Mouse (Mus musculus) cerebellum, adult 2 months (tissue): ENCODE data around the gene Gpatch3. TPM values are rescaled to one million over a fixed set of nuclear protein-coding genes. Genes with fewer than 3 reads are reported as not detected.

ENCODE experiments used
- DNase-seq, 2 experiments: peaks; one replicate each; pipeline ENCODE4 v3.0.0; 2021
- H3K27ac ChIP-seq: fragments of 200-500 bp; 2 replicates; pipeline ENCODE4 v1.5.1; 2012; ENCODE audit warnings: low read length, control low read depth, inconsistent platforms; ENCODE audit not compliant: insufficient read depth
- H3K27me3 ChIP-seq: fragments of 200-500 bp; 2 replicates; pipeline ENCODE4 v1.6.1; 2012; ENCODE audit warnings: inconsistent platforms, mild to moderate bottlenecking, low read length, moderate library complexity; ENCODE audit not compliant: control insufficient read depth, insufficient read depth
- H3K4me1 ChIP-seq: fragments of 200-500 bp; 2 replicates; pipeline ENCODE4 v1.6.1; 2011; ENCODE audit warnings: low read length; ENCODE audit not compliant: control insufficient read depth, insufficient read depth
- H3K4me3 ChIP-seq: fragments of 200-500 bp; replicated peaks from 2 replicates; pipeline ENCODE3; 2011; ENCODE audit warnings: mild to moderate bottlenecking, low read depth, low read length, control low read depth; ENCODE audit not compliant: insufficient read depth
- CTCF ChIP-seq: fragments of 200-500 bp; IDR thresholded peaks from 2 replicates; pipeline ENCODE4 v1.5.1; 2011; ENCODE audit warnings: low read depth, mild to moderate bottlenecking, control low read depth, low read length, moderate library complexity, borderline replicate concordance; ENCODE audit not compliant: insufficient read depth
- POLR2A ChIP-seq: fragments of 200-500 bp; IDR thresholded peaks from 2 replicates; pipeline ENCODE4 v1.6.1; 2011; ENCODE audit warnings: low read length, control low read depth, borderline replicate concordance; ENCODE audit not compliant: insufficient read depth
- WGBS: fragments of 180-500 bp; shearing (Covaris S2); methylation state at CpG from one replicate; pipeline ENCODE4 v1.1.7; 2018; 5-methylcytosine and 5-hydroxymethylcytosine counted together
- polyA plus RNA-seq: library from polyadenylated mRNA; depleted of rRNA; stranded (reverse); fragments of >200 nt; gene quantifications from 2 replicates; pipeline ENCODE4 v1.2.3, GENCODE M21; 2012

The Gpatch3 gene
- polyA plus RNA-seq, 1 experiment = 10.2 TPM

DNA sequence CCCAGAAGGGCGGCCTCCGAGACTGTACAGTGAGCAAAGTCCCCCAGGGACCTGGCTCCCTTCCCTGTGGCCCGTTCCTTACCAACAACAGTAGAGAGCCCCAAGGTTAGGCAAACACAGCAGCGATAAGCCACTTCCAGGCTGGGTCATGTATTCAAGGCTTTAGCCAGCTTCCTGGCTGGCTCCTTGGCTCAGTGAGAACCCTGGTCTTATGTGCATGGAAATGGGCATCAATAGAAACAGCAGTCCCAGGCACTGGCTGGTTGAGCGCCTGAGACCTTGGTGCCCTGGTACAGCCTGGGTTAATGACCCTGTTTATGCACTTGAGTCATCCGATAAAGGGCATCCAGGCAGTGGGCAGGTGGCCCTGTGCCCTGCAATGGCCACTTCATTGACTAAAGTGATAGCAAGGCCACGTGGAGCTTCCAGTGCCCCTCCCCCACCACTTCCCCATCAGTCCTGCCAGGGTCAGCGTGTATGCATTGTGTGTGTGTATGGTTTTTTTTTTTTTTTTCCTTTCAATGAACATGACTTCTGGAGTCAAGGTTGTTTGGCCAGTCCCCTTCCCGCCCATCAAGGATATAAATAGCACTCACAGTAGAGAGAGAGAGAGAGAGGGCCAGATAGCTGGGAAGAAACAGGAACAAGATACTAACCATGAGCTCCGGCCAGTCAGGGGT, 21.6 kb upstream of the Gpatch3 start, which contains the start of gene Nr0b2:
TSS of gene Nr0b2 (plus strand) at position 609 of the 680 bp plus-strand sequence.
- peak within 1 kb of the TSS; percentile 34; the same call in 1 of the 2 replicates for H3K27ac ChIP-seq
- WGBS = 52% methylated on average over 10 of the region's 10 CpGs
- no peaks in the 10 kb centered on the region for H3K27me3 ChIP-seq
- no peak for TF ChIP-seq POLR2A
- no peak for TF ChIP-seq CTCF
- peak within 1 kb of the TSS; percentile 15 for H3K4me3 ChIP-seq
- H3K4me1 ChIP-seq = peaks cover 3% of the 10 kb centered on the region
- DNase-seq = no peak

DNA sequence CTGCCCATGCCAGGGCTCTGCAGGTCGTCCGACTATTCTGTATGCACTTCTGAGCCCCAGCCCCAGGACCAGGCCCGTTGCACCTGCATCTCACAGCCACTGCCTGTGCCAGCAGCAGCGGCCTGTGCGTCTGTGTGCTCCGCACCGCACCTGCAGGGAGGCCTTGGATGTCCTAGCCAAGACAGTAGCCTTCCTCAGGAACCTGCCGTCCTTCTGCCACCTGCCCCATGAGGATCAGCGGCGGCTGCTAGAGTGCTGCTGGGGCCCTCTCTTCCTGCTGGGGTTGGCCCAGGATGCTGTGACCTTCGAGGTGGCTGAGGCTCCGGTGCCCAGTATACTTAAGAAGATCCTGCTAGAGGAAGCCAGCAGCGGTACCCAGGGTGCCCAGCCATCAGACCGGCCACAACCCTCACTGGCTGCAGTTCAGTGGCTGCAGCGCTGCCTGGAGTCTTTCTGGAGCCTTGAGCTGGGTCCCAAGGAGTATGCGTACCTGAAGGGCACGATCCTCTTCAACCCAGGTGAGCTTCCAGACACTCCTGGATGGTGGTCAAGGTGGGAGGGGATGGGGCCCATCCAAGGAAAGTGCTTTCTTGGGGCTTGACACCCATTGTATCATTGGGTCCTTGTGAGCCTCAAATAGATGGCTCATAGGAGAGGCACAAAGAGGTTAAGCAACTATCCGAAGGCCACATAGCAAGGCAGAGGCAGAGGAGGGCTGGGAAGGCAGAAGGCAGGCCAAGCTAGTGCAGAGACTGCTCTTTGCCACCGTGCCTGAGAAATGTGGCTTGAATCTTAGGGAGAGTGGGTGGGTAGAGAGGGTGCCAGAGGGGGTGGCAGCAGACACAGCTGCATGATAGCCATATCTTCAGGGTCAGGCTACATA, 20.9 kb upstream of the Gpatch3 start:
- Histone ChIP-seq H3K4me3 (peak overlapping the region; percentile 15), H3K27me3 (no peaks in the 10 kb centered on the region), H3K27ac (peak overlapping the region; percentile 34; the same call in 1 of the 2 replicates), H3K4me1 (peaks cover 3% of the 10 kb centered on the region)
- DNase-seq = peak; percentile 36 to 44
- TF ChIP-seq CTCF = no peak
- no peak for TF ChIP-seq POLR2A
- 39% methylated on average over 19 of the region's 19 CpGs for WGBS

- no peak for DNase-seq
- Histone ChIP-seq H3K27ac (no peak overlapping the region), H3K4me1 (peaks cover 3% of the 10 kb centered on the region), H3K4me3 (no peak overlapping the region), H3K27me3 (no peaks in the 10 kb centered on the region)
- no peak for TF ChIP-seq CTCF
- no peak for TF ChIP-seq POLR2A
- WGBS = 41% methylated on average over 10 of the region's 10 CpGs
Measured at GRCm38 (mm10) chr4:133557041-133557717, 17.4 kb upstream of the Gpatch3 start.

- no peak overlapping the region for H3K4me3 ChIP-seq
- TF ChIP-seq POLR2A (no peak), CTCF (no peak)
- DNase-seq = no peak
- no peak overlapping the region for H3K27ac ChIP-seq
- peaks cover 11% of the 10 kb centered on the region; the same call in 1 of the 2 replicates for H3K4me1 ChIP-seq
- H3K27me3 ChIP-seq = no peaks in the 10 kb centered on the region
- WGBS = 69% methylated on average over 4 of the region's 4 CpGs
Measured at GRCm38 (mm10) chr4:133559846-133560245, 14.7 kb upstream of the Gpatch3 start.

DNA sequence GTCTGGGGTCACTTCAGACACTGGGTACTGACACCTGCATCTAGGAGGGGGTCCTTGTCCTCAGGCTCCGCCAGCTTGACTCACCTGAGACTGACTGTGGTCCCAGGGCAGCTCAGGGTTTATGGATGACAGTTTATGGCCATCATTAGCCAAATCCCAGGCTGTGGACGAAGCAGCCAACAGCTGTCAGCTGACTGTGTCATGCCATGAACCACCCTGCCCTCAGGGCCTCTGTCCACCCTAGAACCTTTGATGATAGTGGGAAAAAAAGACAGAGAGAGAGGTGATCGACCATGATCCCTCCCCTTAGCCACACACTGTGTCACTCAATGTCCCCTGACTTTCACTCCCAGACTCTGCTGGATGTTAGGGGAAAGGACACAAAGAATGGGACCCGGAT, 12.9 kb upstream of the Gpatch3 start:
- Histone ChIP-seq H3K27ac (no peak overlapping the region), H3K27me3 (no peaks in the 10 kb centered on the region), H3K4me3 (no peak overlapping the region), H3K4me1 (peaks cover 11% of the 10 kb centered on the region; the same call in 1 of the 2 replicates)
- no peak for DNase-seq
- 78% methylated on average over 4 of the region's 4 CpGs for WGBS
- no peak for TF ChIP-seq POLR2A
- no peak for TF ChIP-seq CTCF

GRCm38 (mm10) chr4:133563123-133563571, 11.4 kb upstream of the Gpatch3 start:
- no peaks in the 10 kb centered on the region for H3K27me3 ChIP-seq
- peak; percentile 86 to 91 for DNase-seq
- WGBS = 2% methylated on average over 11 of the region's 11 CpGs
- peaks cover 11% of the 10 kb centered on the region; the same call in 1 of the 2 replicates for H3K4me1 ChIP-seq
- peak overlapping the region; percentile 94 for H3K27ac ChIP-seq
- TF ChIP-seq CTCF (no peak), POLR2A (peak; percentile 19; the same call in 1 of the 2 replicates)
- peak overlapping the region; percentile 43 for H3K4me3 ChIP-seq

- no peak overlapping the region for H3K4me3 ChIP-seq
- peaks cover 11% of the 10 kb centered on the region; the same call in 1 of the 2 replicates for H3K4me1 ChIP-seq
- no peaks in the 10 kb centered on the region for H3K27me3 ChIP-seq
- no peak for TF ChIP-seq POLR2A
- TF ChIP-seq CTCF = no peak
- DNase-seq = no peak
- WGBS = 33% methylated on average over 8 of the region's 8 CpGs
- no peak overlapping the region for H3K27ac ChIP-seq
Measured at GRCm38 (mm10) chr4:133567251-133567650, 7.3 kb upstream of the Gpatch3 start.
